Mouse (Mus musculus) embryo, embryonic 11.5 days (tissue): Measurements from ENCODE around the gene Pkig.
"Not testable (repeated sequence)": the region's sequence is repeated elsewhere in the genome, so short reads cannot be mapped to it uniquely, and the experiment has no call there.

ENCODE experiments used
- DNase-seq: peaks from one replicate; pipeline ENCODE4 v3.0.0-alpha.2; 2012; ENCODE audit warnings: low read depth, low spot score

Pkig gene

DNA sequence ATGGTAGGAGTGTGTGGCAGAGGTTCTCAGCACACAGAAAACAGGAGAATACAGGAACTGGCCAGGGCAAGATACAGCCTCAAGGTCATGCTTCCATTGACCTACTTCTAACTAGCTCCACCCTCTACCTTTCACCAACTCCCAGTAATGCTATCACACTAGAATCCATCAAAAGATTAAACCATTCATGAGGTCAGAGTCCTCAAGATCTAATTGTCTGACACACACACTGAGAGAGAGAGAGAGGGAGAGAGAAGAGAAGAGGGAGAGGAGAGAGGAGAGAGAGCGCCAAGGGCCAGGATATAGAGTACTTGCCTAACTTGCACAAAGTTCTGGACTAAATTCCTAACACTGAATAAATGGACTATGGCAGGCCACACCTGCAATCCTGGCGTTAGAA, 24.2 kb downstream of the Pkig start:
- no peak for DNase-seq

DNA sequence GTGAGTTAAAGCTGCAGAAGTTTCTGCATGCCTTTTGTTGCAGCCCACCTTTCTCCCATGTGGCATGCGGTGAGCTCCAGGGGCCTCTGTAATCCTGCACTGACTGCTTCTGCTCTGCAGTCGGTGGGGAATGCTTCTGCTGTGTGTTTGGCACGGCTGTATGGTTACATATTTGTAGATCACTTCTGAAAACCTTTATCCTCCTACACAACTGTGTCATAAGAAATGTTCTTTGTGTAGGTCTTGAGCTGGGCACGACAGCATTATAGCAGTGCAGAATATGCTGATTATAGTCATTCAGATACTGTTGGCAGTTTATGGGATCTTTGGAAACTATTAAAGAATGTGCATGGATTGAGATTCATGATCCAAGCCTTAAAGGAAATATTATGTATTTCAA, 27.1 kb downstream of the Pkig start:
- DNase-seq: no peak

DNA sequence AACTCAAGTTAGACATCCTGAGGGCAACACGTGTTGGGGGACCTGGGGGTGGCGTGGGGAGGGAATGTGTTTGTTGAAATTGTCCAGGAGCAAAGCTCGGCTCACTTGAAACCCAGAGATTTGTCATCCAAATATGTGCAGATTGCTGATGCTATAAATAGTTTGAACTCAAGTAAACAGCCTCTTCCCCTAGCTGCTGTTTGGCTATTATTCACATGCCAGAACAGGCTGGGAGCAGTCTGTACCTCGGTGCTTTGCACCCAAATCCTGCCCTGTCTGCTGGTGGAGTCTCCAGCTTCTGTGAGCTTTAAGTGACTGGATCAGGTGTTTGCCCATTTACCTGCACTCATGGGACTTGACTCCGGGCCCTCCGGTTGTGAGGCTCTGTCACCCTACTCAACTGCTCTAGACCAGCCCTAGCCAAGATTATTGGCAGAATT, 27.6 kb downstream of the Pkig start:
- DNase-seq: no peak

- DNase-seq: no peak
Measured at GRCm38 (mm10) chr2:163686233-163686632, 28.0 kb downstream of the Pkig start.

GRCm38 (mm10) chr2:163686886-163687285, 28.7 kb downstream of the Pkig start:
- DNase-seq: no peak

GRCm38 (mm10) chr2:163688377-163688776, 30.2 kb downstream of the Pkig start:
- not testable (repeated sequence) for DNase-seq

DNA sequence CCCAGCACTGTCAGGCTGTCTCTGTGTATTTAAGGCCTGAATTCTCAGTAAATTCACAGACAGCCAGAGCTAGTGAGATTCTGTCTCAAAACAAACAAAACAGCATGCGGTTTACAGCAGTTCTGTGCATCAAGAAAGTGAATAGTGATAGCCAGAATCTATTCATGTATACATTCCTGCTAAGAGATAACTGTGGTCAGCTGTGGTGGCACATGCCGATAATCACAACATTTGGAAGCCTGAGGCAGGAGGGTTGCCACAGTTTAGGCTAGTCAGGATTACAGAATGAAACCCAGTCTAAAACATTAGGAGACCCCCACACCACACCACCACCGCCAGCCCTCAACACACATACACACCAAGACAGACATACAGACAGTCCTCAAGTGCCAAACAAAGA, 31.6 kb downstream of the Pkig start:
- no peak for DNase-seq

- DNase-seq: no peak
Measured at GRCm38 (mm10) chr2:163690409-163691304, 32.5 kb downstream of the Pkig start.

DNA sequence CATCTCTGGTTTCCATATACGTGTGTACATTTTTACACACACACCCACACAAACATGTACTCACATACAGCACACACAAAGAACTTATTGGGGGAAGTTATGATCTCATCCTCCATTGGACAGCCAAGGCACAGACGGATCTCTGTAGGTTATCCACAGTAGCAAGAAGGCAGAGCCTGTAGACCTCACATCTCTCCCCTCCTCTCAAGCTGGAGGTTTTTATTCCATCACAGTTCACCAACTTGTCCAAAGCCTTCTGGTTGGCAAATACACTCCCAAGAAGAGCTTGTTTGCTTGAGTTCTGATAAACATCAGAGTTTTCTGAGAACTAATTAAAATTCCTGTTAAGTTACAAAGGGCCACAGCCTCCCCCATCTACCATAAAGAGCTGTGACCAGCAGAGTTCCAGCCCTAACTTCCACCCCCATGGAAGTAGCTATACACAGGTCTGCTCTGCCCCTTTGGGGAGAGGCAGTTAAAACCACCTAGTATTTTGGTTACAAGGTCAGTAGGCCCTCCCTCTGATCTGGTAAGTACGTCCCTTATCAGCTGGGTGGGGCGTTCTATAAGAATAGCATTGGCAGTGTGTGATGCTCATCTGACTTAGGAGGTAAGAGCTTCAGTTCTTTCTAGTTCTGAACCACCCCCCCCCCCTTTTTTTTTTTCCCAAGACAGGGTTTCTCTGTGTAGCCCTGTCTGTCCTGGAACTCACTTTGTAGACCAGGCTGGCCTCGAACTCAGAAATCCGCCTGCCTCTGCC, 33.8 kb downstream of the Pkig start:
- DNase-seq: no peak

GRCm38 (mm10) chr2:163692873-163693612, 34.9 kb downstream of the Pkig start:
- no peak for DNase-seq

DNA sequence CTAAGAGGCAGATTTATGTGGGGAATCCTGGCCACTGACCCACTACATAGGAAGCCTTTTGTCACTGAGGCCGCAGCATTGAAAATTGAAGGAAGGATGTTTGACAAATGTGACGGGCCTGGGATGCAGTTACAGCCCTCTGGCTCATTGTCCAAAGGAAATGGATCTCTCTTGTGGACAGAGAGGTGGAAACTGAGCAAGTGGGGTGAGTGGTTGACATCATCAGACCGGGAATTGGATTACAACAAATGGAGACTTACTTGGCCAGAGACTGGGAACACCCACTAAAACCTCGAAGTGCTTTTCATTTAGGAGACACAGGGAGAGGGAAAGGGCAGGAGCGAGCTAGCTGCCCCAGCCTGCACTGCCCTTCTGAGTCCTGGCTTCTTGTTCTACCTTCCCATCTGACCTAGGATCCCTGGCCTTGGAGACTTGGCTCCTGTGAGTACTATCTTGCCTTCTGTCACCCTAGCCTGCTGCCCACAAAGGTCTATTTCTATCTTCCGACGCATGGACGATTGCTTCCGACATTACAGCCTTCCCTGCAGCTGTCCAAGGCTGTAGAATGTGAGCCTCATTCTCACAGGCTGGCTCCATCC, 35.6 kb downstream of the Pkig start:
- no peak for DNase-seq

DNA sequence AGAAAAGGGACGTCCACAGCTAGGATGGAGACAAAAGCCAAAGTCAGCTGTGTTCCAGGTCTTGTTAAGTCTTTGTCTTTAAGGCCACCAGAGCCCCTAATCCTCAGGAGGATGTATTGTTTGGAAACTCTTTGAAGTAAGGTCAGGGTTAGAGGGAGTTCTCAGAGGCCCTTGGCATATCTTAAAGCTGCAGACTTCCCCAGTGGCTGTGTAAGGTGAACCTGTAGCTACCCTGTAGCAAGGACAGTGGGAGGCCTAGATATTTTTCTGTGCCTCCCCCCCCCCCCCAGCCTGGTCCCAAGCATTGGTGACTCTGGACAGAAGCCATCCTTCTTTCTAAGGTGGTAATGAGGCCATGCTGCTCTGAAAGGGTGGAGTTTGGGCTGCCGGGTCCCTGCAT, 38.6 kb downstream of the Pkig start:
- no peak for DNase-seq

DNA sequence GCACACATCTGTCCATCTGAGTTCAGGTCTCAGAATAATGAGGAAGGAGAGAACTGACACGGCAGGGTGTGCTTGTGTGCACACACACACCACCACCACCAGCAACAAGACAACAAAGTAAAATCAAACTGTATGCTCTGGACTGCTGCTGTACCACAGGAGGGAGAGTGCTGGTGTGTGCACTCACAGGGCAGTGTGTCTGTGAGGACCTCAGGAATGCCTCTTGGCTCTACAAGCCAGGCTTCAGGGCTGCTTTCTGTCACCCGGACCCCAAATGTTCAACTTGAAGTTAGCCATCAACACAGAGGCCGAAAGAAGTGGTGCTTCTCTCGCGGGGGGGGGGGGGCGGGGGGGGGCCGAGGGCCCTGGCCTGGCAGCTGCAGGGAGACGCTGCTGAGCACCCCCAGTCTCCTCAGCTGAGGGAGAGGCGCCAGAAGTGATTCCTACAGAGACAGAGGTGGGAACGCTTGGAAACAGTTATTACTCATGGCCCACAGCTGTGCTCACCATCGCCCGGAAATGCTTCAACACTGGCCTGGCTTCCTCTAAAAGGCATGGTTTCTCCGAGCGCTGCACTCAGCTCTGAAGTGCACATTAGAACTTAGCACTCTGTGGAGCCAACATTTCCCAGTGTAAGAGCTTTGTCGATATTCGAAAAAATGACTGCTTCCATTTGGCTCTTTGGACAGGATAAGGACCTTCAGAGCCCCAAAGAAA, 39.7 kb downstream of the Pkig start:
- DNase-seq: no peak

DNA sequence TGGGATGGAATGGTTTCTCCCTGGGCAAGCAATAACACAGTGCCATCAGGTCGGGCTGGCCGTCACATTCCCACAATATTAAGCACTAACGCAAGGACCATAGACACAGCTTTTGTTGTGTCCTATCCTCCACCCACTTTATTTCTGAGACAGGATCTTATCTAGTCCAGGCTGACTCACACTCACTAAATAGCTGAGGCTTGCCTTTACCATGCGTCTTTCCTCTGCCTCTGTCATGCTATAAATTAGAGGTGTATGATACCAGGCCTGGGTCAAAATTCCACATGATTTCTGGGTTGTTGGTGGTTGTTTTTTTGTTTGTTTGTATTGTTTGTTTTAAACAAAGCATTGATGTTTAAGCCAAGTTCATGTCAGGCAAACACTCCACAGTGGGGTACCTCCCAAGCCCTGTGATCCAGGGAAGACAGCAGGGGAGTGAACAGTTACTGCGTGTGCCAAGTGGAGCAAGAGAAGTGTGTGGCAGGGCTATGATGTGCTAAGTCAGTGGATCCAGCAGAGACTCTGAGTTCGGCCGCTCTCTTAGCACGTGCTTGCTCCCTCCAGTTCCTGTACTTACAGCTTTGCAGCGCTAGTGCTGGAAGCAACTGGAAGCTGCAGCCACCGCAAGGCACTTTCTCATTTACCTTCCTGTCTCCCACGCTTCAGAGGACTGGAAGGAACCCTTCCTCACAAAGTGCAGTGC, 41.0 kb downstream of the Pkig start:
- DNase-seq: no peak

DNA sequence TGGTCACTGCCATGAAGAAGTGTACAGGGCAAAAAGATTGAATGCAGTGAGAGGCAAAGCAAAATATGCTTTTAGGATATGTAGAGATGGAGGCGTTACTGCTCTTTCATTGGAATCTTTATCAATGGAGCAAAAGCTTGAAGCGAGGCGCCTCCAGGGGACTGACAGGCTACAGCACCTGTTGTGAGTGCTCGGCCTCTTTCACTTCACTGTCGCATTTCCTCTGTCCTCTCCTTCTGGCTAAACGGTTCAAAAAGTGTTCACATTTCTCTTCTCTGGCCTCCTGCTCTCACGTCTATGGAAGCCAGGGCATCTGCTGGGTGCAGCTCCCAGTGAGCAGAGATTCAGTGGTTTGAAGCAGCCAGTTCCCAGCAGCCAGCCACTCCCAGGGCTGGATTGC, 44.2 kb downstream of the Pkig start:
- no peak for DNase-seq

- no peak for DNase-seq
Measured at GRCm38 (mm10) chr2:163702921-163703320, 44.7 kb downstream of the Pkig start.

DNA sequence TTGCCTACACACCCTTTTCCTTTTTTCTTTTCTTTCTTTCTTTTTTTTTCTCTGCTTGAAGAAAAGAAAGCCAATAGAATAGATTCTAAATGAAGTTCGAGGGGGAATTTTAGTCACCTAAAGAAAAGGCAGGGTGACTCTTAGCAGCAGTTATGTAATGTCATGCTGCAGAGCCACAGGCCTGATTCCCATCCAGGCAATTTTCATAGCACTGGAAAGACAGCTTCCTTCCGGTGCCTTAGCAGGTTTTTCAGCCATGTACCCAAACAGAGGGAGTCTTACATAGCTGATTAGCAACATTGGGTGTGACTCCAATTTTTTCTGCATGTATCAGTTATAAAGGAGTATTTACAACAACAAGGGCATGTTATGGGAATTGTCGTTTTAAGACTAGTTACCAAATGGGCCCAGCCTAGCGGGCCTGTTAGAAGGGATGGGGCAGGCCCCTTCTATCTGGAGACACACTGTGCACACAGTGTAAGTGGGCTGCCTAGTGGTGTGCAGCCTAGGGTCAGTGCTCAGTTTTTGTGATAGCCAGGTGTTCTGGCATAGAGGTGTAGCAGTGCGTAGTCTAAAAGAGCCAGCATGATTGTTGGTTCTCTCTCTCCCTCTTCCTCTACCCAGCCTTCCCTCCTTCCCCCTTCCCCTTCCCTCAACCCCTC, 45.5 kb downstream of the Pkig start:
- DNase-seq: no peak

DNA sequence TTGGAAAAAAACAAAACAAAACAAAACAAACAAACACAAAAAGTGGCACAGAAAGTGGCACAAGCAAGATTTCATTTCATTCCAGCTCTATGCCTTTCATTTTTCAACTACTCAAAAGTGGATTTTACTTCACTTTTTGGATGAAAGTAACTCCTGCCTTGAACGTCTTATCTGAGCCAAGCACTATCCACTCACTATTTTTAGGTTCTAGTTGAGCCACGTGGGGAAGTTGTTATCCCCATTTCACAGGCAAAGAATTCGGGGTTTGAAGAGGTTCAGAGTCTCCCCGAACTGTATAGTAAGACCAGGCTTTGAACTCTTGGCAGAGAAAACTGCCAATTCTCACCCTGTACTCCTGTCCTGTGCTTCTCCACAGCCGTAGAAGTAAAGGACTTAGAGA, 50.1 kb downstream of the Pkig start:
- no peak for DNase-seq

DNA sequence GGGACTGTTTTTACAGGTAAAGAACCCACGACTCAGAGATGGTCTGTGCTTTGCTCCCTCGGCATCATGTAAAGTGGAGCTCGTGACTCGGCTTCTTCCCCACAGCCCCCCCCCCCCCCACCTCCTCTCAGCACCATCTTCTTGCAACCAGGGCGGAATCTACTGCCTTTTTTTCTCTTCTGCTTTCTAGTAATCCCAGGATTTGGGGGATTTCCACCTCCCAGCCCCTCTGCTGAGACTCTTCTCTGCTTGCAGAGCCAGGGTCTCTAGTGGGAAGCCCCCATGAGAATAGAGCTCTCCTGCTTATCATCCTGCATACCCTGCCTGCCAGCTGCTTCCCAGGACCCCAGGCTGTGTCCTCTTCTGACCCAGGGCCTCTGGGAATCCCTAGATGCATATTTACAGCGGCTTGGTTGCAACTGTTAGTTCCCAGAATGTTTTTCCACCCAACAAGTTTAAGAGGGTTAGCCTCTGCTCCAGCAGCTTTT, 50.6 kb downstream of the Pkig start:
- DNase-seq: no peak

GRCm38 (mm10) chr2:163710000-163710399, 51.8 kb downstream of the Pkig start:
- DNase-seq: no peak
